Mouse (Mus musculus) small intestine, adult 2 months (tissue): ENCODE data around the gene Fxyd2. TPM values are rescaled to one million over a fixed set of nuclear protein-coding genes. Genes with fewer than 3 reads are reported as not detected.

Experiments used
- H3K27ac ChIP-seq: fragments of 200-500 bp; 2 replicates; pipeline ENCODE4 v1.5.1; 2012; ENCODE audit warnings: low read depth, low read length, control low read depth, inconsistent platforms; ENCODE audit not compliant: insufficient read depth
- H3K27me3 ChIP-seq: fragments of 200-500 bp; 2 replicates; pipeline ENCODE4 v1.6.1; 2012; ENCODE audit warnings: mild to moderate bottlenecking, moderate library complexity, low read length, inconsistent platforms; ENCODE audit not compliant: control insufficient read depth, insufficient read depth
- H3K36me3 ChIP-seq: fragments of 200-500 bp; 2 replicates; pipeline ENCODE4 v1.6.1; 2012; ENCODE audit warnings: mild to moderate bottlenecking, low read length, control low read depth, inconsistent platforms; ENCODE audit not compliant: control insufficient read depth, insufficient read depth
- H3K4me1 ChIP-seq: fragments of 200-500 bp; 2 replicates; pipeline ENCODE4 v1.6.1; 2012; ENCODE audit warnings: low read length, inconsistent platforms, mixed read lengths; ENCODE audit not compliant: control insufficient read depth, insufficient read depth, insufficient read length
- H3K4me3 ChIP-seq: fragments of 200-500 bp; 2 replicates; pipeline ENCODE4 v1.5.1; 2012; ENCODE audit warnings: low read depth, mild to moderate bottlenecking, control low read depth, inconsistent platforms, low read length, moderate library complexity
- CTCF ChIP-seq: fragments of 200-500 bp; IDR thresholded peaks from 2 replicates; pipeline ENCODE4 v1.5.1; 2012; ENCODE audit warnings: low read depth, mild to moderate bottlenecking, control low read depth, inconsistent platforms, low read length, moderate library complexity, mixed read lengths; ENCODE audit not compliant: insufficient replicate concordance, insufficient read length; ENCODE audit errors: extremely low read depth
- POLR2A ChIP-seq: fragments of 200-500 bp; IDR thresholded peaks from 2 replicates; pipeline ENCODE4 v1.6.1; 2012; ENCODE audit warnings: low read depth, mild to moderate bottlenecking, control low read depth, inconsistent platforms, low read length, moderate library complexity
- WGBS: fragments of 180-500 bp; shearing (Covaris S2); methylation state at CpG from one replicate; pipeline ENCODE4 v1.1.7; 2018; 5-methylcytosine and 5-hydroxymethylcytosine counted together
- polyA plus RNA-seq: library from polyadenylated mRNA; depleted of rRNA; stranded (reverse); fragments of >200 nt; gene quantifications from 2 replicates; pipeline ENCODE4 v1.2.3, GENCODE M21; 2012

The Fxyd2 gene
- polyA plus RNA-seq, 1 experiment, result 4.6 TPM

GRCm38 (mm10) chr9:45391299-45391698 is 8.2 kb upstream of the Fxyd2 start:
- H3K4me1 ChIP-seq, result no peaks in the 10 kb centered on the region
- WGBS, result 57% methylated on average over 7 of the region's 7 CpGs
- no peak overlapping the region for H3K27ac ChIP-seq

GRCm38 (mm10) chr9:45395218-45395617 is 4.3 kb upstream of the Fxyd2 start:
- peak overlapping the region; percentile 46 for H3K27ac ChIP-seq
- H3K36me3 ChIP-seq, result no peaks in the 10 kb centered on the region
- 71% methylated on average over 6 of the region's 6 CpGs for whole genome bisulfite sequencing
- no peak overlapping the region for H3K4me3 ChIP-seq
- TF ChIP-seq CTCF, result no peak
- no peak for TF ChIP-seq POLR2A
- H3K4me1 ChIP-seq, result no peaks in the 10 kb centered on the region
- no peaks in the 10 kb centered on the region for H3K27me3 ChIP-seq

More at GRCm38 (mm10) chr9:45391299-45391698, 8.2 kb upstream of the Fxyd2 start:
- Histone ChIP-seq H3K27me3 (no peaks in the 10 kb centered on the region), H3K4me3 (no peak overlapping the region), H3K36me3 (no peaks in the 10 kb centered on the region)
- TF ChIP-seq CTCF, result no peak
- no peak for TF ChIP-seq POLR2A

GRCm38 (mm10) chr9:45395796-45396195 is 3.7 kb upstream of the Fxyd2 start:
- no peaks in the 10 kb centered on the region for H3K4me1 ChIP-seq
- H3K27ac ChIP-seq, result peak overlapping the region; percentile 46
- no peaks in the 10 kb centered on the region for H3K27me3 ChIP-seq
- WGBS, result 36% methylated on average over 3 of the region's 3 CpGs
- H3K4me3 ChIP-seq, result no peak overlapping the region
- no peaks in the 10 kb centered on the region for H3K36me3 ChIP-seq
- TF ChIP-seq CTCF (no peak), POLR2A (no peak)

- Histone ChIP-seq H3K36me3 (no peaks in the 10 kb centered on the region), H3K27ac (no peak overlapping the region), H3K4me3 (no peak overlapping the region), H3K27me3 (no peaks in the 10 kb centered on the region), H3K4me1 (no peaks in the 10 kb centered on the region)
- WGBS, result 34% methylated on average over 1 of the region's 1 CpGs
- TF ChIP-seq POLR2A (no peak), CTCF (no peak)
These were observed 1.1 kb upstream of the Fxyd2 start for GRCm38 (mm10) chr9:45398336-45398735.

- Histone ChIP-seq H3K36me3 (no peaks in the 10 kb centered on the region), H3K27me3 (no peaks in the 10 kb centered on the region), H3K4me3 (no peak overlapping the region), H3K27ac (no peak overlapping the region), H3K4me1 (no peaks in the 10 kb centered on the region)
- TF ChIP-seq CTCF (no peak), POLR2A (no peak)
- 57% methylated on average over 4 of the region's 4 CpGs for WGBS
These were observed 2.4 kb downstream of the Fxyd2 start for GRCm38 (mm10) chr9:45401851-45402250.

- no peaks in the 10 kb centered on the region for H3K27me3 ChIP-seq
- H3K36me3 ChIP-seq, result no peaks in the 10 kb centered on the region
- H3K27ac ChIP-seq, result no peak overlapping the region
- H3K4me3 ChIP-seq, result no peak overlapping the region
- H3K4me1 ChIP-seq, result no peaks in the 10 kb centered on the region
- TF ChIP-seq POLR2A, result no peak
- TF ChIP-seq CTCF, result no peak
- 36% methylated on average over 2 of the region's 2 CpGs for WGBS
These were observed 3.5 kb downstream of the Fxyd2 start for GRCm38 (mm10) chr9:45402957-45403356.

GRCm38 (mm10) chr9:45405694-45406093 is 6.2 kb downstream of the Fxyd2 start:
- H3K27me3 ChIP-seq, result no peaks in the 10 kb centered on the region
- 38% methylated on average over 5 of the region's 5 CpGs for WGBS
- H3K4me1 ChIP-seq, result no peaks in the 10 kb centered on the region
- no peak overlapping the region for H3K27ac ChIP-seq
- no peak for TF ChIP-seq POLR2A
- no peak for TF ChIP-seq CTCF
- H3K4me3 ChIP-seq, result no peak overlapping the region
- no peaks in the 10 kb centered on the region for H3K36me3 ChIP-seq

- no peak overlapping the region for H3K27ac ChIP-seq
- no peaks in the 10 kb centered on the region for H3K36me3 ChIP-seq
- no peaks in the 10 kb centered on the region for H3K27me3 ChIP-seq
- H3K4me3 ChIP-seq, result no peak overlapping the region
- 89% methylated on average over 3 of the region's 3 CpGs for WGBS
- no peaks in the 10 kb centered on the region for H3K4me1 ChIP-seq
- TF ChIP-seq POLR2A, result no peak
- TF ChIP-seq CTCF, result no peak
These were observed 7.3 kb downstream of the Fxyd2 start for GRCm38 (mm10) chr9:45406808-45407207.
